Mouse (Mus musculus) urinary bladder, adult 2 months (tissue): ENCODE data around the gene Slc7a14. TPM values are rescaled to one million over a fixed set of nuclear protein-coding genes. Genes with fewer than 3 reads are reported as not detected.

Source experiments
- DNase-seq: peaks from one replicate; pipeline ENCODE4 v3.0.0; 2022; ENCODE audit warnings: low spot score
- polyA plus RNA-seq: library from polyadenylated mRNA; depleted of rRNA; stranded (reverse); fragments of >200 nt; gene quantifications from 2 replicates; pipeline ENCODE4 v1.2.3, GENCODE M21; 2012

The Slc7a14 gene
- polyA plus RNA-seq, 1 experiment: 0.04 TPM

DNA sequence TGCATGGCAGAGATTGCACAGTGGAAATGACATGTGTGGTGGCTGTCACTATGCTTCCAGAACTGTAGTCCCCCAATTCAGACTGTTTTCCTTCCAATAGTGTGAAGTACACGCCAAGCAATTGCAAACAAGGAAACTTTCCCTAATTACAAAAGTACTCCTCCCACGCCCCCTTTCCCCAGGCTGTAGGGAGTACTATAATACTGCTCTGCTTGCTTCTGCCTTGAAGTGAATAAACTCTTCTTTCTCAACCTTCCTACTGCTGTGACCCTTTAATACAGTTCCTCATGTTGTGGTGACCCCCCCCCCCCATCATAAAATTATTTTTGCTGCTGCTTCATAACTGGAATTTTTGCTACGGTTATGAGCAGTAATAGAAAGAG, 49.2 kb downstream of the Slc7a14 start:
- DNase-seq: no peak

DNA sequence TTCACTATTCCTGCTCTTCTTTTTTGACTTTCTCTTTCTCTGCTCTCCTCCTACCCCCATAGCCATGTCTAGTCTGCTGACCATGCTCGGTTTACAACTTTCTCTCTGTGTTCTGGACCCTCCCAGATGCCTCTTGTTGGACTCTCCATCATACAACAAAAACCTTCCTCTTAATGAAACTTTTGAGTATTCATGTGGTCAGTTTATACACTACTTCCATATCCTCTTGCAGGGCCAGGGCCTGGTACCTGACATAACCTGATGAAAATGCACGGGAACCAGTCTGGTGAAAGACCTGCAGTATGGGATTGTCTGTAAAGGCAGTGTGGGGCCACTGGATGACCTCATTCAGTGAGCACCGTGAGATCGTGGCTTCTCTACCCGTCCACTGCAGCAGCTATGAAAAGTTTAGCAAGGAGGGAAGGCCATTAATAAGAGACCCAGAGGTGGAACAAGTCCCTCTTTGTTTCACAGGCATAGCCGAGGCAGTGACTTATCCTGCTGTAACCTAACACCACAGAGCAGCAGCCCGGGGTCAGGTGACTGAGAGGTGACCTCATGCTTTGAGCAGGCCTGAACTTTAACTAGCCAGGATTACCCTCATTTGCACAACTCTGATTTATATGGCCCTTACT, 49.7 kb downstream of the Slc7a14 start:
- no peak for DNase-seq

DNA sequence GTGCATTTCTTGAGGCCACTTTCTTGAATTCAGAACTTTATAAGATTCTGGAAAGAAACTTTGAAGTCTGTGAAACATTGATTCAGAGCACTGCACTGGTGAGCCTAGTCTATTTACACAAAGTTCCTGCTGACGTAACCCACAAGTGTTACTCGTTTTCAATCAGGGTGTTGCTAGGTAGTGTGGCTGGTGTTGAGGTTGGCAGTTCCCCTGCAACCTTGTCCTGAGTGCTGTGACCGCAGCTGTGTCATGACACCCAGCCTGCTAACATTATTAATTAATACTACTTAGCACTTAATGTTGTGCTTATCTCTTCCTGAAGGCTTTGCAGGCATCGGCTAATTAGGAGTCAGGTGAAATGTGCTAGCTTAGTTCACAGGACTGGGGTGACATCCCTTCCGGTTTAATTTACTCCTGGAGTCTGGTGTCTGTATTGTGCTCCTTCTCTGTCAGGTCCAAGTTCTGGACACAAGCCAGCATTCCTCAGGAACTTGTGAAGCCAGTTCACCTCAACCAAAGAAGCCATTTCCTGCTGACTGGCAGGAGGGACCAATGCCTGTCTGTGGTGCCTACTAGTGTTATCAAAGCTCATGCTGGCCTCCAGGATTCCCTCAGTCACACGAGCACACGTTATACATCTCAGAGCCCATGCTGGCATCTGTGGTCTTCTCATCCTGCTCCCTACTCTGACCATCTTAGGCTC, 50.5 kb downstream of the Slc7a14 start:
- DNase-seq: no peak

DNA sequence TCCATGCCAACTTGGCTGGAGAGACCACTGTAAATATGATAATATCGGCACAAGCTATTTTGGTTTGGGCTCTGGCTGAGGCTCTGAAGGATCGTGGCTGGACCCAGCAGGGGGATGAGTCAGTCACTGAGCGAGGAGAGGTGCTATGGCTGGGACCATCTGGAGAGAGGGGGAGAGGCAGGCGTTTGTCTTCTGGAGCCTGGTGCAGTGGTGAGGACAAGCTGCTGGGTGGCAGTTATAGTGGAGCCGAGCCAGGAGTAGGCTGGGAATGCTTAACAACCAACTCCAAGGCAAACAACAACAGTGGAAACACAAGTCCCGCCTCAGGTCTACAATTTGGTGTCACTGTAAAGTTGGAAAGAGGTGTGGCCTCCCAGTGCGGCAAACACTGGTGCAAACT, 55.8 kb downstream of the Slc7a14 start:
- no peak for DNase-seq

DNA sequence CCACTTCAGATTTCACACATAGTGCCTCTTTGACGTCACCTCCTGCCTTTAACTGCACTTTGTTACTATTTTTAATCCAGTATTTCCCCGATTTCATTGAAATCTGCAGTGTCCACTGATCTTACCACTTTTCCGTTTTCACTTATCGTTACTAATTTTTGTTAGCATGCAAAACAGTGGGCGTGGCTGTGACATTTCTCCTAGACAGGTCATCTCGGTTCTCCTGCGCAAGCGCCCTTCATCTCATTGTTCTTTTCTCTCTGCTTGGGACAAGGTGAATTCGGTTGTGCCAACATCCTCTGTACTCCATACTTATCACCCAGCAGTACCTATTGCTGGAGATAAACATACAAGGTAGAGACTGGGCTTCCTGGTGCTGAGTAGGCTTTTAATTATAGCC, 56.3 kb downstream of the Slc7a14 start:
- DNase-seq: no peak

DNA sequence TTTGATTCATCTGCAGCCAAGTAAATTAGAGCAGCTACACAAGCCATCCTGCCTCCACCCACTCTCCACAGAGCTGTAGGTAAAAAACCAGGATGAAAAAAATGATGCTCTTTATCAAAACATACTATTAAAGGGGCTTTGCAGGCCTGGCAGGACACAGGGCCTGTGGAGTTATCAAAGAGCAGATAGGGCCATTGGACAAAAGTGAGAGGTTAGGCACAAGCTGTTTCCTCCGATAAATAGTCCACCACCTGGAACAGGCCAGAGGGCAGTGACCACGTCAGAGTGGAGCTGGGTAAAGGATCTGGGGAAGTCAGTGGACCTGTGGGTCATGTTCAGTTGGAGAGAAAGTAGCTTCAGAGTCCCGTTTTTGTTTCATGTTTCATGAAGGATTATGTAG, 57.6 kb downstream of the Slc7a14 start:
- no peak for DNase-seq

DNA sequence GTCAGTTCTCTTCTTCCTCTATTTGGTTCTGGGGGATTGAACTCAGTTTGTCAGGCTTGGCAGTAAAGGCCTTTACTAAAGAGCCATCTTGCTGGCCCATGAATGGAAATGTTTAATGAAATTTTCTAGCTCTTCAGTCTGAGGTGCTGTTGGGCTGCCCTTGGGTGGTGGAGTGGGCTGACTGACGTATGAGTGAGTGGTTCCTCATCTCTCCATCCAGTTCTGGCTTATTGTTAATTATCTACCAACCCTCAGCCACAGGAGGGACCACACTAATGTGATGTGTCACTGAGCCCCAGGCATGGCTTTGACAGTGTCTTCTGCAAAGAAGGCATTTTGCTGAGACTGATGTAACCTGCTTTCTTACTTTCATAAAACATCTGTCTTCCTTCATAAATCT, 66.7 kb downstream of the Slc7a14 start:
- DNase-seq: no peak

DNA sequence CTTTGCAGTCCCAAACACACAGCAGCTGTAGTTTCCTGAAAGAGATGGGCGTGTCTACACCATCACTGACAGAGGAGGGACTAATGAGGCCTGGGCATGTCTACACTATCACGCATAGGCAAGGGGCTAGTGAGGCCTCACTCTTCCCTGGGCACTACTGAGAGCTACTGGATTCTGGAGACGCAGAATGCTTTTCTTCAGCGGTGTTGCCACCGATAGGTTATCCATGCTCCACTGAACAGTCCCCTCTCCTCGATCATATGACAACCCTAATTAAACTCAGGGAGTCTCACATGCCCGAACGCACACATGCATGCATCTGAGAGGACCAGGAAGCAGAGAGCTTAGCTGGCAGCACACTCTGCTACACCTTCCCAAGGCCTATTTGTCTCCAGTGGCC, 69.3 kb downstream of the Slc7a14 start:
- DNase-seq: no peak

DNA sequence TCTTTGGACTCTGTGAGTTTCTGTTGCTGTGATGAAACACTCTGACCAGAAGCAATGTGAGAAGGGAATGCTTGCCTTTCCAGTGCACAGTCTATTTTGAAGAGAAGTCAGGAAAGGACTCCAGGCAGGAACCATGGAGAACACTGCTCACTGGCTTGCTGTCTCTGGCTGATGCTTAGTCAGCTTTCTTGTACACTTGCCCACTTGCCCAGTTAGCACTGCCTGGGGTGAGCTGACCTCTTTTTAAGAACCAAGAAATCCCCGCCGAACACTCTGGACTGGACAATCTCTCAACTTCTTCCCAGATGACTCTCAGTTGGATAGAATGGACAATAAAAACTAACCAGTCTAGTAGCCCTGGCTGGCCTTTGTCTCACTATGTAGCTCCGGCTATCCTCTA, 70.5 kb downstream of the Slc7a14 start:
- no peak for DNase-seq

DNA sequence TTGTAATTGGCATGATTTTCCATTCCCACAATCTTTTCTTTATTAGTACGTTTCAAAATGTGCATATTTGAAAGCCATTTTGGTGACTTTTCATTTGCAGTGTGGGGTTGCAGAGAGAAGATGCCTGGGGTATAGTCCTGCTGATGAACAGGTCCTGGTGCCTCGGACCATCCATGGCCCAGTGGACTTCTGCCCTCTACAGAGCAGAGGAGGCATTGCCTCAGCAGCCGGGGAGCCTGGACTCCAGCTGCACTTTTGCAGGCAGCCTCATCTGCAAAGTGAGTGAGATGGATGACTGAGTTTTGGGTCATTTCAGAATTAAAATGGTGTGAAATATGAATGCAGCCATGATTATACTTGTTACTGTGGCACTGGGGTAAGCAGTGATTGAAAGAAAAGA, 72.2 kb downstream of the Slc7a14 start:
- no peak for DNase-seq

DNA sequence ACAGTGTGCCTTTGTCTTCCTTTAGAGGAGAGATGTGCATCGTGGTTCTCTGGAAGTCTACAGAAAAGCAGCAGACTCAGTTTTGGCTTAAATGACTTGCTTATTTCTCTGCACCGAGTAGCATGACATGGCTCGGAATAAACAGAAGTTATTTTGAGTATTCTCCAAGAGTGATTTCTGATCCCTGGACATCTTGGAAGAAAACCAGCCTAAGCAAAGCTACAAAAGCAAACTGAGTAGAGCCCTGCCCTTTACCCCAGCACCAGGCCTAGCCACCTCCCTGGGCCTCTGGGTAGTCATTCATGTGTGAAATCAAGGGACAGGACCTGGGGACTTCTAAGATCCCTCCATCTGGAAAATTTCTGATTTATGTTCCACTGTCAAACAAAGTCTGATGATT, 74.0 kb downstream of the Slc7a14 start:
- DNase-seq: no peak

DNA sequence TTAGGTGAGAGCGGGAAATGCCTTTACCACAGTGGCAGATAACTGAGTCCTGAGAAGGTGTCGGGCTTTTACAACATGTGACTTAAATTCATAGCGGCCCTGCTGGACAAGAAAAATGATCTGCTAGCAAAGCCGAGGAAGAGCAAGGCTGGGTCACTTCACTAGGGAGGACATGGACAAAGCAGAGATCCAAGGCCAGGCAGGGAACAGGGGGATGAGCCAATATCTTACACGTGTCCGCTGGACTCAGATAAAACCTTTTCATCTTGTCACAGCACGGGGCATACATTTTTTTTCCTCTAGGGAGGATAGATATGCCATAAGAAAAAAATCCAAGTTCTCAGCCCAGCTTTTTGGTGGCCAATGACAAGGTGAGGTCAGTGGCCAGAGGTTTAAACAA, 75.8 kb downstream of the Slc7a14 start:
- DNase-seq: no peak

DNA sequence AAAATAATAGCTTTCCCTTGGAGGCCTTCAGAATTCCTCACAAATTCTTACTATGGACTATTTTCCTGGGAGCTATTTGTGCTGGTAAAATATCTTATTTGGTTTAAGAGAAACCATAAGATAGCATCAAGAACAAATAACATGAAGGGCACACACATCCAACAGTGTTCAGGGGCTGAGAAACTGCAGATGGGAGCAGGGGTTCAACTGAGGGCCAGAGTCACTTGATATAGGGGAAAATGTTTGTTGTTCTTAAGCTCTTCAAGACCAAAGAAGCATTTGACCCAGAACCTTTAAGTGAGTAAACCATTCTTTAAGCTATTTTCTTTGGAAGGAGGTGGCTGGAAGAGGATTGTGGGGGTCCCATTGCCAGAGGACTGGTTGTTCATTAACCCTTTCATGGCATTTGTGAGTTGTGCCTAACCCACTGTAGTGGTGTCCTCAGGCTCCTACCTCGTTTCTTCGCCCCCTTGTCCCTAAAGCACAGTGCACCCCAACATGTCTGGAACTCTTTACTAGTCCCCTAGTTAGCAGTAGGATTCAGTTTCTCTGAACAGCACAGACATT, 76.3 kb downstream of the Slc7a14 start:
- no peak for DNase-seq

DNA sequence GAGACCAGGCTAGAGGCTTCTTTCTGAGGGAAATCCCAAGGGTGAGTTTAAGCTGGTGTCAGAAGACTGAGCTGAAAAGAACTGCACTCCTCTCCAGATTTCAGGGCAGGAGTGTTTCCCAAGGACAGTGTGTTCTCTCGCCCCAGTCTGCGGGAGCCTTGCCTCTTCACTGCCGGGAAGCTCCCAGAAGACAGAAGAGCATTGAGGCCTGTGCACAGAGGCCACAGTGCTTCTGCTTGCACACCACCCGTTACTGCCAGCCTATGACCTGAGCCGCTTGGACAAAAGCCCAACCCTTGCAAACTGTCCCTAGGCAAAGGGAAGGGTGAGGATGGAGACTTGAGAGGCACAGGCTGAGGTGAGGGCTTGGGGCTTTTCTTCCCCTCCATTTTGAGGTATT, 80.9 kb downstream of the Slc7a14 start:
- no peak for DNase-seq

DNA sequence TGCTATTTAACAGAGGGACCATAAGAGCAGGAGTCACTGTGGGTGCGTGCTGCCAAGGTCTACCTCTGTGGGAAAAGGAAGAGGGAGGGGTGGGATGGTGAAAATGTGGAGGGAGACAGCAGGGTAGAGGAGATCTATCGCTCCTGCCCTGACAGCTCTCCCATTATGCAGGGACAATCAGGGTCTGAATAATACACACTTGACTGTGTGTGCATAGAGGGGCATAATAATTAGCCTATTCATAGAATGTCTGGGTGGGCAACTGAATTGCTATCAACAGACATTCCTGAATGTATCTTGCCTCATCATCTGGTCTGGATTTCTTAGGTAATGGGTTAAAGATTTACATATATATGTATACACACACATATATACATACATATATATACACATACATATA, 81.7 kb downstream of the Slc7a14 start:
- DNase-seq: no peak

DNA sequence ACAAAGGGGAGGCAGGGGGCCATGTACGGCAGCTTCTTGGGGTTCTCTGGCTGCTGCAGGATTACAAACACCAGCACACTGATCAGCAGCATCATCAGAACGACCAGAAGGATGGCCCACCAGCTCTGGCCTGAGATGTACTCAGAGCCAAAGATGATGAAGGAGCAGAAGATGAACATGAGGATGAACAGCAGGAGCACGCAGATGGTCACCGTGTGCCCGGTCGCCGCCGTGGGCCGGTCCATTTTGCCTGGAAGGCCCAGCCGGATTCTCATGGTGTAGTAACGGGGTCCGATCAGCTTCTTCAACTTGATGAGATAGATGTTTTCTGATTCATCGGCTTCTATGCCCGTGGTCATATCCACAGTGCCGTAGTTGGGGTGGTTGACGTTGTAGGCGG, 86.6 kb downstream of the Slc7a14 start:
- DNase-seq: no peak

DNA sequence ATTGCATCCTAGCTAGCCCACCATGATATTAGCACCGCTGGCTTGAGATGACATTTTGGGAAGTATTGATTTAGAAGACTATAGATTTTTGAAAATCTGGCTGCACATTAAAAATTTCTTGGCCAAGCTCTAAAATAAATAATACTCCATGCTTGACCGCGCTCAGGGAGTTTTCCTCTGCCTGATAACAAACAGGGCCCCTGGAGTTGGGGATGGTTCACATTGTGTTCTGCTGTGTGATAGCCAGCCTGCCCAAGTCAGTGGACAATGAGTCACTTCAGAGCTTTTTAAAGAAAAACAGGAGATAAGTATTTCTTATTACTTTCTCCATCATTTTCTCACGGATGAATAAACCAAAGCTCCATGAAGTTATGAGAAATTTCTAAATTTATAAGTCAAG, 90.1 kb downstream of the Slc7a14 start:
- no peak for DNase-seq

DNA sequence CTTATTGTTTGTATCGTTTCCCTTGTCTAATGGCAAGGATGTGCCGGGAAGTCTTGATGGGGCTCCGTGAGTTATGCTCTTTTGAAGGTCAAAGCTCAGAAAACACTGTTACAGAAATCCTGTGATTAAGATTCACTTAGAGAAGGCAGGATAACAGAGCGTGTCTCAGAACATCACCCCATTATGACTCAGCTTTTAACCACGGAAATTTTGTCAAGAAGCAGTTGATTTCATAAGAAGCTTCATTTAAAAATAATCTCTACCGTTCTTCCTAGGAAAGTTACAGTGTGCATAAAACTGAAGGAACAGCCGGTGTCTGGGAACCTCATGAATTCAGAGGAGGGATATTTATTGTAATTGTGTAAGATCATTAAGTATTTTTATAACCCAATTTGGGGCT, 90.7 kb downstream of the Slc7a14 start:
- DNase-seq: no peak

DNA sequence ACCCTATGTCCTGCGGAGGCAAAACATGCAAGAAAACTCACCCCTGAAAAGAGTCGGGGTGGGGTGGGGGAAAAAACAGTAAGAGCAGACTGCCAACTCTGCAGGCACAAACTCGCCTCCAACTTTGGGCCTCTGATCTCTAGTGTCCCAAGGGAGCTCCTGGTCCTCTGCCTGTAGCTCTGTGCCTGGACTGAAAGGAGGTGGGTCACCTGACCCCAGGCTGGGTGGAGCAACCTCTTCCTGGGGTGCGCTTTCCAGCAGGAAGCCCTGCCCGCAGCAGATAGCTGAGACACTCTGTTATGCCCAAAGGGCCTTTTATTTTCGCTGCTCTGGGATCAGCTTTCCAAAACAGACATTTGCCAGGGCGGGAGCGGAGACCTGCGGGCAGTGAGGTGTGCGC, 92.7 kb downstream of the Slc7a14 start:
- DNase-seq: no peak

DNA sequence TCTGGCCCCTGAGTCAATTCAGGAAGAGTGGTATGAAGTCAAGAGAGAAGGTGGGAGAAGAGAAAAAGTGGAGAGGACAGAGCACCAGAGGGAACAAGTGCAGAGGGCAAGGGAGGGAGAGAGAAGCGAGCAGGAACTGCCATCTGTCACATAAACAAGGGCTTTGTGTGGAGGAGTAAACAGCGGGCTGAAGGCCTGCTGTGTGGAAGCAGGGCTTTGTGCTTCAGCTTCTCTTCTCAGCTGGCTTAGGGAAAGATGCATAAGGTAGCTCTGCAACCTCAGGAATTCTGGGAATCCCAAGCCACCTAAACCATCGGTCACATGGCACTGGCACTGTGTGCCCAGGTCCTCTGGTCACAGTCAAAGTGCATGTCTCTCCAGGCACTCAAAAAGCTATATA, 96.4 kb downstream of the Slc7a14 start:
- no peak for DNase-seq

DNA sequence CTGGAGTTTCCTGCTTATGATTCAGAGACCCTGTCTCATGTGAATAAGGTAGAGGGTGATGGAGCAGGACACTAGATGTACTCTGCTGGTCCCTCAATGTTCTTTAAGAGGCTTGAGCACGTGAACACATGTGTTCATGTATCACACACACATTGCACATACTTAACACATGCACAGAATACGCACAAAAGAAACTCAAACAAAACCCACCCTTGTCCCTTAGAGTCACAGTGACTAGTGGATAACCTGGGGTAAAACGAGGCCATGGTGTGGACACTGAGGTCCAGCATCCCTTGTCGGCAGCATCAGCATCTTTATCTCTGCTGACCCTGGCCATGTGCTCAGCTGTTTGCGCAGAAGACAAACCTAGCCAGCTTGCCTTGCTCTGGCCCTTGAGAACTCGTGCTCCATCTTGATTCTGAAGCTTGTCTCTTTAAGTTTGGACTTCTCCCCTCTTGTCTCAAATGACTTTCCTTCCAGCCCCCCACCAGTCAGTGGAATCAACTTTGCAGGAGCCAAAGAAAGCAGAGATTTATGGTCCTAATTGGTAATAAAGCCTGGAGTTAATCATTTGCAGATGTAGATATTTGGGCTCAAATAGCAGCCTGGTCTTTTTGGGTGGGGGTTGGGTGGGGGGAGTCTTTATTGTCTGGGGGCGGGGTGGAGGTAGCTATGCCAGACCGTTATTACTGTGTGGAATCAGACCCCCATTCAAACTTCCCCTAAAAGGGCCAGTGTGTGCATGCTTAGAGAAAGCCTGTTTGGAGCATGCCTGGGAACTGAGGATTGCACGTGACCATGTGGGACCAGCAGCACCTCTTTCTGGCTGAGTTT, 97.8 kb downstream of the Slc7a14 start:
- no peak for DNase-seq

DNA sequence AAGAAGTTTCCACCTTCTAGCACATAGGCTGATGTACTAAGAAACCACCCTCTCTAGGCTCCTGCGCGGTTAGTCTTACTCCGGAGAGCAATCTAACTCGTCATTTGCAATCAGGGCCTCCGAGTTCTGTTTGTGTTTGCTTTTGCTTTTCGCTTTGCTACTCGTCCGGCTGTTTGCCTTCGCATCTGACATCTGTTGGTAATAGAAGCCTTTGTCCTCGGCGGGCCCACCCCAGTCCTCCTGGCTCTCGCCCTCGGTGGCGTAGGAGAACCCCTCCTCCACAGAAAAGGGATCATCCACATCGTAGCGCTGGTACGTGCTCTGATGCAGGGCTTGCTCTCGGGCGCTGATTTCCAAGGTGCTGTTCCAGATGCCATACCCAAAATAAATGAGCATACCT, 101.2 kb downstream of the Slc7a14 start:
- no peak for DNase-seq

DNA sequence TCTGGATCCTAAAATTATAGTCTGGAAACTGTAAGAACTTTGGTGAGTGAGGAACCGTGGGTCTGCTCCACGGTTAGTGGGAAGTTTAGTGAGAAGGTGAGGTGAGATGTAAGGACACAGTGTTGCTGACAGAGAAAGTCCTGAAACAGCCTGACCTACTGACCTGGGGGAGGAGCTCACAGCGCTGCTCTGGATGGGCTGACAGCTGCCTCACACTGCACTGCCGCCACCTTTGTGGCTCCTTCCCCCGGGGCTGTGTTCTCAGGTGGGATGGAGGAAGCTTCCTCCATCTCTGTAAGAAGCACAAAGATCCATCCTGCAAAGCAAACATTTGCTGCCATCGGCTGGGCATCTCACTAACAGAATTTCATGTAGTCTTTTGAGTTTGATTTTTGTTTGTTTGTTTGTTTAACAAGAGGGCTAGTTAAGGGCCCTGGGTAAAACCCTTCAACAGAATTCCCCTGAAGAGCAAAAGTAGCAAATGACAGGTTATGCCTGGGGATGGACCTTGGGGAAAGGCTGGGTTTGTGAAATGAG, 101.7 kb downstream of the Slc7a14 start:
- no peak for DNase-seq
